Mouse (Mus musculus) urinary bladder, postnatal 10 days (tissue): ENCODE results near the gene Gpr83.
"Not testable (repeated sequence)": the region's sequence is repeated elsewhere in the genome, so short reads cannot be mapped to it uniquely, and the experiment has no call there.

ENCODE experiments used
- DNase-seq: peaks from one replicate; pipeline ENCODE4 v3.0.0; 2022; ENCODE audit warnings: low spot score

Gene Gpr83

DNA sequence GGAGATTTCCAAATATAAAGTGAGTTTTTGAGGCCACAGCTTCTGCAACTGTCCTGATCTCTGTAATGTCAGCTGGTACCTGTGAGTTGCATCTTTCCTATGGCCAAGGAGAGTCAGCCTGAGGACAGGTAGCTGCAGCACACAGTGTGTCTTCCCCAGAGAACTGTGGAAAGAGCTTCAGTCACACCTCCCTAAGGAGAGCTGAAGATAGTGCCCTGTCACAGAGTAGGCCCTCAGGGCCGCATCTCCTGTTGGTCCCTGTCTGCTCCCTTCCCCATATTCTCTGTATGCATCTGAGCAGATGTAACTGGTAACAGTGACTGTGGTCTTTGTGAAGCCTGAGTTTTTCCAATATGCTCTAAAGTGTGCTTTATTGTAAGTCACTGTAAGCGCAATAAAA lies 10.4 kb downstream of the Gpr83 start:
- DNase-seq = no peak

DNA sequence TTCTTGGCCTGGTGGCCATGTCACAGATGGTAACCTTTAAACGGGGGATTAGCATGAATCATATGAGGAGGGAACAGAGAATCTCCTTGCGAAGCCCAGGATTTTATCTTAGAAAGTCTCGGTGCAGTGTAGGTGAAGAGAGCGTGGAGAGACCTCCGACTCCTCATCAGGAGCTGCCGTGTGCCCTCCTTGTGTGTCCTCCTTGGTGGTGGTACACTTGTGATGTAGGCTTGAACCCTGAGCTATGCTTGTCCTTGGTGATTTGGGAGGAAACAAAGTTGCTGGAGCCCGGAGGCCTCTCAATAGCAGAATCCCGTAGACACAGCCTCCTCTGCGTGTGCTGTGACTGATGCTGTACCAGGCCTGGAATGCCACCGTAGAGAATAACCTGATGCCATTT lies 10.8 kb downstream of the Gpr83 start:
- DNase-seq = no peak

DNA sequence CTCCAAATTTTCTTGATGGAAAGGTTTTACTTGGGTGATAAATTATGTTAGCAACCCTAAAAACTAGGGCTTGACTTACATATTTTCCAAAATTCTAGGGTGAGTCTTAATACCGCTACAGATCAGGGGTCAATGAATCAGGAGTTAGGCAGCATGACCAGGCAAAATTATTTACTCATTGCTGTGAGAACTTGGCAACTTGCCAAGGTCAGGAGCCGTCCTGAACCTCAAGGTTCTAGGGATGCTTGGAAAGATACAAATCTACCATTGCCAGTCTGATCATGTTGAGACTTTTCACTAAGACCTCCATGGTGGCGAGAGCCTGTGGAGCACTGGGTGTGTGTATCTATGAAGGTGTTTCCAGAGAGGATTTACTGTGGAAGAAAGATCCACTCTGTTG lies 11.5 kb downstream of the Gpr83 start:
- DNase-seq = no peak

DNA sequence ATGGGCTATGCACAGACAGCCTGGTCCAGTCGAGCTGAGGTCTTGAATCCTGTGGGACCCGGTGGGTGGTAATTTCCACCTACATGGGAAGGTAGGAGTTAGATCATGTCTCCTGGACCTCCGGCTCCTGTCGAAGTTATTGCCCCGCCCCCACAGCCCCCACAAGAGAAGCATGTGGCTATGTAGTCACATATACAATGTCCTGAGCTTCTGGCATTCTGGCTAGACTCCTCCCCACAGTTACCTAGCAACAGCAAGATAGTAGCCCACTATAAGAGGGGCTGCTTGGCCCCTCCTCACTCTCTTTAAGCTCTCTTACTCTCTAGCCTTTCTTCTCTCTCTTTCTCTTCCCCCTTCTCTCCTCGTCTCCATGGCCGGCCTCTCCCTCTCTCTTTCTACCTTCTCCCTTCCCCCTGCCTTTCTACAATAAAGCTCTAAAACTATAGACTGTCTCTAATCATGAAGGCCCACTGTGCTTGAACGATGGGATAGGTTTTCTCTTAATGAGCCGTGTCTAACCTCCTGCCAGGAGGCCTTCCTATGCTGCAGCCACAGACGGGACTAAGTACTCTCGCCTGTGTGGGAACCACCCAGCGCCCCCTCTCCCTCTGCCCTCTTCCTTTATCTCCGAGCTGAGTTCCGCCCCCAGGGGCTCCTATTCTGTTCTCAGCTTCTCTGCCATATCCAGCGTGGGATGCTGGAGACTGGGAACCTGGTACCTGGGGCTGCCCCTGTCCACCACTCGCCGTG lies 12.3 kb downstream of the Gpr83 start:
- DNase-seq = no peak

DNA sequence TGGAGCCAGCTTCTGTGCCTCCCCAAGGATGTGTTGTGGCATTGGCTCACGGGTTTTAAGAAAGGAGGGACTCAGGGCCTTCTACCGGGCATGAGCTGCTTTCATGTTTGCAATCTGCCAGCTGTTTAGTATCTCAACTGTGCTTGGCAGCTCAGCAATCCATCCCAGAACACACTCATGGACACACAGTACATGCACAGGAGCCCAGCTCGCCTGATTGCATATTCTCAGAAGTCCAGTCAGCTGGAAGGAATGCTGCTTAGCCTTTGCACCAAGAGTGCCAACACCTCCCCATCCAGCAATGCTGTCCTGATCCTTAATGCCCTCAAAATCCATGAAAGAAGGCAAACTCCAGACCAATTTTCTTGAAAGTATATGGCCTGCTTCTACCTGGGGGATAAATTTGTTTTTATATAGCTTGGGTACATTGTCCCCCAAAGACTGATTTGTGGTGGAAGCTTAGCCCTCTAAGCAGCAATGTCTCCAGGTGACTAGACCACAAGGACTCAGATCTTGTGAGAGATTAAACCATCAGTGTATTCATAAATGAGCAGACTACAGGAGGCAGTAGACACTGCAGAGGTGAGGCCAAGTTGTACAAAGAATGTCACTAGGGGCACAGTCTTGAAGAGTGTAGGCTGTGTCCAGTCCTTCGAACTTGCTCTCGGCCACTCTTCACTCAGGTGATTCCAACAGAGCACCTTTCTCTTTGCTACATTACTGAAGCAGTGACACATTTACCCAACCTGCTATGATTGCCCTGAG lies 15.9 kb downstream of the Gpr83 start:
- no peak for DNase-seq

DNA sequence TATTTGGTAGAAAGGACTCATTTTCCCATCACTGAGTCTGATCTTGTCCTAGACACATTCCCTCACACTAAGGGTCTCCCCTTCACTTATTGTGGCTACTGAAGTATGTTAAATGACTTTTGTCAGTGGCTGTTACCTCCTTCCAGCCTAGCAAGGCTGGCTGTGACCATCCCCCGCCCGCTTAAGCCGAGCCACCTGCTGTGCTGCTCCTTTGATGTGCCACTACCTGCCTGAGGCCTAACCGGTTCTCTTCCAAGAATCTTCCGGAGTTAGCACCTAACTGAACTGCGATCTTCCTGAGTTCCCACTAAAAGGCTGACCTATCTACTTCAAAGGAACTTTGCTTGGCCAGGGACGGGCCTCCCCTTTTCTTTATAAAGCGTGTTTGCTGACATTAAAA lies 16.6 kb downstream of the Gpr83 start:
- not testable (repeated sequence) for DNase-seq

DNA sequence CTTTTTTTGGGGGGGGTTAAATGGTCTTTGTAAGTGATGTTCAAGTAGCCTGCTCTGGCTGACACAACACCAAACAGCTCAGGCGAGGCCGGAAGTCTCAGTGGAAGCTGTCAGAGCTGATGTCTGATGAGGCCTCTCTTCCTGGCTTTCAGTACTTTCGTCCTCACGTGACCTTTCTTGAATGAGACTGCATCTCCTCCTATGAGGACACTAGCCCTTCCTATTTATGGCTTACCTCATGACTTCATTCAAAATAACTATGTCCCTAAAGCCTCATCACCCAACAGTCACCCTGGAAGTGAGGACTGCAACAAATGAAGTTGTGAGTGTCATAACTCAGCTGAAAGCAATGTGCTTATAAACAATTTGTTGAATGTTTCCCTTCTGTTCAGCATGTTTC lies 24.6 kb downstream of the Gpr83 start:
- no peak for DNase-seq

DNA sequence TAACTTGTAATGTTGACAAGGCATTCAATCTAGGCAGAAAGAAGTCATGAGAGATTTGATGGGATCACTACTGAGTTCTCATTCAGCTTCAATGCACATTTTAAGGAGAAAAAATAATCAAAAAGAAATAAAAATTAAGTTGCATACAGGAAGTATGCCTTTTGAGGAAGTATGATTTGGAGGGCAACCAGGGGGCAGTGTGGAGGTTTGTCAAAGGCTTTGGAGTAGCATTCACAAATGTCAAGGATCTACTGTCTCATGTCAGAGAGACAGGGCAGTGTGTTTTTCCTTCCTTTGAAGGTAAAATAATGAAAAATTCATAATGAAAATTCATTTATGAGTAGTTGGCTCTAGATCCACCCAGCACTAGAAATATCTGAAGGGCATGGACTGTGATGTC lies 25.1 kb downstream of the Gpr83 start:
- DNase-seq = no peak

DNA sequence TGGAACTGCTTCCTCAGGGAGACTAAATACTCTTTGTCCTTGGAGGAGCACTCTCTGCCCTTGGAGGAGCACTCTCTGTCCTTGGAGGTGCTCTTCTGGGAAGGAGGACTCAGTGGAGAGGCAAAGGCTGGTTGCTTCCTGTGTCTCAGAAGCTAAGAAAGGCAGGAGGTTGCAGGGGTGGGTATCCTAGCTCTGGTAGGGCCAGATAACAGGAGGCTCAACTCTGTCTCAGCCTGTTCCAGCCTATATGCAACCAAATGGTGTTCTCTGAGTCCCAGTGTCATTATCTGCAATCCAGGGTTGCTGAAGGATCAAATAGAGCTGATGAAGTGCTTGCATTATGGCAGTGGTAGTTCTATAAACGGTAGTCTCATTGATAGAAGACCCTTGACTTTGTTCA lies 25.9 kb downstream of the Gpr83 start:
- no peak for DNase-seq

DNA sequence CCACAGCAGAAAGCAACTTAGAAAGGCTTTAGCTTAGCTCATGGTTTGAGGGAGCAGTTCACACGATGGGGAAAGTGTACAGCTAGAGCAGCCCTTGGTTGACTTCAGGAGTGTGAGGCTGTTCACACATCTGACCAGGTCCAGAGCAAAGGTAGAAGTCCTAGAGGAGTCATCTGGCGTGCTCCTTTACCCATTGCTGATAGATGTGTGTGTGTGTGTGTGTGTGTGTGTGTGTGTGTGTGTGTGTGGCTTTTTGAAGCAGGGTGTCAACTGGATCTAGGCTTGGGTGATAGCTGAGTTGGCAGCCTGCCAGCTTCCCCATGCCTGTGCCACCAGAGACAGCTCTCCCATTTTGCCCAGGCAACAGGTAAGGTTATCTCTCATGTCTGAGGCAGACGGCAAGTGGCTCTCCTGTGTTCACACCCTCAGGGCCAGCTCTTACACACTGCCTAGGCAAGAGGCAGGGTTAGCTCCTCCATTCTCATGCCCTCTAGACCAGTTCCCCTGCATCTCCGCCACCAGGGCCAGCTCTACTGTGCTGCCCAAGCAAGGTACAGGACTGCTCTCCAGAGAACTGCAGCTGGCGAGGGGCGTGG lies 27.9 kb downstream of the Gpr83 start:
- no peak for DNase-seq

DNA sequence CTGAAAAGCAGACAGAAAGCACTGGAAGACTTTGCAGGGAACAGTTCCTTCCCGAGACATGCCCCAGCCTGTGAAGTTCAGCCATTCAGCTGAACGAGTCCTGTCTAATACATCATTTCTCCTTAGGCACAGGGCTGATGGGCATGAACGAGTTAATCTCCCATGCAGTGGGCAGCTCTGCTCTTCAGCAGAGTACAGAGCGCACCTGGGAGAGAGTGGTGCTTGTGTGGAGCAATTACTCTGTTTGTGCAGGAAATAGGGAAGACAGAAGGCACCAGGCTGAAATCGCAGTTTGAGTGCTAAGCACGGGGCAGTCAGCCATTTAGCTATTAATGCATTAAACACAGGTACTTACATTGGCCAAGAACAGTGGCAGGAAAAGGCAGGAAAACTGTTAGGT lies 28.7 kb downstream of the Gpr83 start:
- DNase-seq = no peak

DNA sequence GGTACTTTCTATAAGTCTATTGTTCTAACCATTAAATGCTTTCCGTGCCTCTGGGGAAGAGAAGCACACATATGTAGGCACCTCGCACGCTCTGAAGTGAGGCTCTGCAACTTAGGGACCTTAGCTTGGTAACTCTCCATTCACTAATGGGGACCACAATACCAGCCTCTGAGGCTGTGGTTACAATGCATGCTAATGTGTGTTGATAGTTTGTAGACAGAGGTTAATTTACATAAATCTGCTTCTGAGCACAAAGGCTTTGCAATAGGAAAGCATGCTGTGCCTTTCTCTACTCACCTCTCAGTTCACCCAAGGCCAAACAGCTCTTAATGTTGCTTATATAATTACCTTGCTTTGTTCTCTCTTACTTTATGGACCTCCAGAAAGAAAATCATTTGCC lies 30.7 kb downstream of the Gpr83 start:
- DNase-seq = no peak

DNA sequence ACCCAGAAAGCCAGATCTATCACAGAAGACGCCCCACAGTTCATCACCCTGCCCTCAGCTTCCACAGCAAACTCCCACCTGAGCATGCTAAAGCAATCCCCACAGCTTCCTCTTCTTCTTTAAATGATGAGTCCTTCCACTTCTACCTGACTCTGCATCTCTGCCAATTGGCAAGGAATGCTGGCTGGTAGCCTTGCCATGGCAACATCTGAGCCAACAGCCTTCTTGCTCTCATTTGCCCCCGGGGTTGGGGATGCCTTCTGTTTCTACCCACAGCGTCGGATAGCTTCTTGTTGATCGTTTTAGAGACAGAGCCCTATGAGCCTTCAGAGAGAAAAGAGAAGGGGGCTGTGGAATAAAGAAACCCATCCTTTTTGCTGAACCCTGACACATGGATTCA lies 31.9 kb downstream of the Gpr83 start:
- no peak for DNase-seq

DNA sequence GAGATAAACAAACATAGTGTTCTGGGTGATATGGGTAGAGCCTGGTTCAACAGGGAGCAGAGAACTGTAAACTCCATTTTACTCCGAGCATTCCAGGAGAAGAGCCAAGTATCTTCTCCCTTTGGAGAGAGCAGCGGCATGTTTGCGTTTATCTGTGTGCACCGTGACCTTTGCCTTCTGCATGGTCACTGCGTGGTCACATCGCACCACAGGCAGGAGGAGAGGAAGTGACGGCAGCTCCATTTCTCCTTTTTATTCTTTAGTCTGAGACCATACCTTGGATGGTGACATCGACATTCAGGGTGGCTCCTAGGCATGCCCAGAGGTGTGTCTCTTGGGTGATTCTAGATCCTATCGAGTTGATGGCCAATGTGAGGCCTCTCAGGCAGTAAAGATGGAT lies 33.4 kb downstream of the Gpr83 start:
- DNase-seq = no peak

DNA sequence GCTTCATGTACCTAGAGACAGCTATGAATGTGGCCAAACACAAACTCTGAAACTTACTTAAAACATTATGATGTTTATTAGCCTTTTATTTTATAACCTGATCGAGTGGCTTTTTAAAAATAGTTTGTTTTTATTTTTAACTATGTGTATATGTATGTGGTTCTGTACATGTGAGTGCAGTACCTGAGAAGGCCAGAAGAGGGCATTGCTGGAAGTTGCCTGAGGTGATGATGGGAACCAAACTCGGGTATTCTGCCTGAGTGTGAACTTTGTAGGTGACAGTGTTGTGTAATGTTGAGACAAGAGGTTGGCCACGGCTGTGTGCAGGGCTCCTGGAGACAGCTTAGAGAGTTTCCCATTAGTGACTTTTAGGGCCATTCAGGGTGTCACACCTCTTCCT lies 34.6 kb downstream of the Gpr83 start:
- DNase-seq = no peak

DNA sequence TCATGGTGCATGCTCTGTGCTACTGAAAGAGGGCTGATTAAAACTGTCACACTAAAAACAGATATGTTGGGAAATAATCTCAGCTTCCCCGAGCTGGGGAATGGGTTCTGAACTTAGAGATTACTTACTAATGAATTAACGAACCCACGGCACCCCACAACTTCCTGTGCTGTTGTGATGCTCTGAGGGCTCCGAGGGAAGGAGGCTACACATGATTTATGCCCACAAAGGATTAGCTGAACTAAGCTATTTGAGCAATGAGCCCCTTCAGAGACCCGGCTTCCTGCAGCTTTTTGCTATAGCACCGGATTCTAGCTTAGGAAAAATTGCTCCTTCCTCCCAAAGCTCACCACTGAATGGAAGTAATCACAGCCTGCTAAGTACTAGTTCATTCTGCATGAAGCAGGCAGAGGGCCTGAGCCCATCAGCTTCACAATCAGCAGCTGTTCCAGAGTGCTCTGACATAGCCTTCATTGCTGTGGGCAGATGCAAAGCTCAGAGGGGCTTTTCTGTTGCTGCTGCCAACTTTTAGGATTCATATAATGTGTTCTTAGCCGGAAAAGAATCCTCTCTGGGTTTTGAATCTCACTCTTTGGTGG lies 35.3 kb downstream of the Gpr83 start:
- DNase-seq = no peak

DNA sequence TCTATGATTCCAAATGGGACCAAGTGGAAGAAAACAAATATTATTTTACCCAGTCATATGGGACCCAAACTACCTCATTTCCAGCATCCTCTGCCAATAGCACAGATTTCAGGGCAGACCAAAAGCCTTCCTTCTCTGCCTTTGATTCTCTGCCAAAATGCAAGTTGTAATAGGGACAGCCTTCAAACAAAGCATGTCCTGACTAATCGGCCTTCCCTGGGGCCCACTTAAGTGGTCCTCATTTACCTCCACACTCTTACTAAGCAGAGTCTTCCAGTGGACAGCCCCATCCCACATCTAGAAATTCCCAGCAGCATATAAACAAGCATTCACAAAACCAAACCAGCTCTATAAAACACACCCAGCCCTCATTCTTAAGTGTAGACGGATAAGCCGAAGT lies 37.1 kb downstream of the Gpr83 start:
- no peak for DNase-seq

DNA sequence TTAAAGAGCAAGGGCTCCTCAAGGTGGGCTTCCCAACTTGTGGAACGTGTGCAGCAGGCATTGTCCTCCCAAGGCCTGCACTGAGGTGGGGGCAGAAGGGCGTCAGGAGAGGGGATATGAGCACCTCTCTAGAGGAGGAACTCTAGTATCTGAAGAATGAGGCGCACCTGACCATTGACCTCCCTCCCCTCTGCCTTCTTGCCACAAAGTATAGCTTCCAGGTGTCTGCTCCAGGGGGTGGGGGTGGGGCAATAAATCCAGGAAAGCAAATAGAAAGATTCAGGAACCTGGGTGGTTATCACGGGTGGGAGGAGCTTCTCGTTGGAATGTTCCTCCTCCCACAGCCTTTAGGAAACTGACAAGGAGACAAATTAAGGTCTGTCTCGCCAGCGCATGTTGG lies 41.7 kb downstream of the Gpr83 start:
- DNase-seq = no peak

DNA sequence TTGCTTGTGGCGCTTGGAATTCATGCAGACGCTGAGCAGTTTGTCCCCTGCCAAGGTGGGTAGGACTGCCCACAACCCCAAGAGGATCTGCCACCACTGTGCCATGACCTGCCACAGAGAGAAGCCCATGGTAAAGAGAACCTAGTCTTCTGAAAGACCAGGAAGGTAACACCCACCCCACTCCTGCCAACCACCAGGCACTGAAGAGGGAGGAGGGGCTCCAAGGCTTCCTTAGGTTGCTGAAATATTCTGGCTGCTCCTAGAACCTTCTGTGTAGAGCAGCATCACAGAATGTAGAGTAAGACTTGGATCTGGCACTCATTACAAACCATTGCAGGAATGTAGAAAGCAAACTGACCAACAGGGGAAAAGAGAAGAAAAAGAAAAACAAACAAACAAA lies 42.4 kb downstream of the Gpr83 start:
- no peak for DNase-seq

DNA sequence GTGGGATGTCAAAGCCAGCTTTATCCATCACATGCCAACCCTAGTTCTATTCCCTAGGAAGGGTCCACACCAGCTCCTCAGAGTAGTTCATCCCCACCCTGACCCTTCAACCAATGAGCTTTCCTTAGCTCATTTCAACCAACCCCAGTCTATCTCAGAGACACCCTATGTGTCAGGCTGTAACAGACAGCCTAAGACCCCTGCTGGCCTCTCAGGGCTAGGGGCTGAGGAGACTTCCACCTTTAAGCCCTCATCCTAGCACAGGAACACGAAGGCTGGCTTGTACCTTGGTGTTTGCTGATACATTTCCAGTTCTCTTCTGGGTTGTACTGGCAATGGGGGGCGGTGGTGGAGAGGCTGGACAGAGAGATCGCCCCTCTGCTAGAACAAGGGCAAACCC lies 43.0 kb downstream of the Gpr83 start:
- no peak for DNase-seq

DNA sequence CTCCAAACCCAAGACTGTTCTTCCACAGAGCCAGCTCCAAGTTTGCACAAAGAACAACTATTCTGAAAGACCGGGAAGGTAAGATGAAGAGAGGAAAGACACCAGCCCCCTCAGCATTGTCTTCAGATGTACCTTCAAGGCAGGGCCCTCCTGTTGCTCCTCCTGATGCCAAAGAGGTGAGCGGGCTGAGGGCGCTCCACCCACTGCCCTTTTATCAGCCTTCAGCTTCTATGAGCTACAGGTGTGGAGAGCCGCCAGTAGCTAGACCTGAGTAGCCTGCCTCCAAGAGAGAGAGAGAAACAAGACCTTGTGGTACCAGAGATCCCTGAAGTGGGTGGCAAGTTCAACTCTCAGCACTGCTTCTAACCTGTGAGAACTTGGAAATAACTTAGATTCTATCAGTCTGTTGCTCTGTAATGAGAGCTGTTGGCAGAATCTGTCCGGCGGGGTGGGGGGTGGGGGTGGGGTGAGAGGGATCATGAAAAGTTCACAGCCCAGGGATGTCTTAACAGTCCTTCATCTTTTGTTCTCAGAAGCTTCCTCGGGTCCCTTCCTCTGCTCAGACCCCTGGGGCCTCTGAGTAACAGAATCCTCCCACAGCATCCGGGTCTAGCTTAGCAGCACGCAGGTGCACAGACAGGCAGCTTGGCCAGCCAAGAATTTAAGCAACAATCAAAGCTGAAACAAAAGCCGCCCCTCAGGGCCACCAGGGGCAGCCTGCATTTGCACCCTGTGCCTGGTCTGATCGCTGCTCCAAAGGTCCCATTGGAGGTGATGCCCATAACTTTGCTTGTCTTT lies 43.8 kb downstream of the Gpr83 start, which contains the start of gene Izumo1r:
Izumo1r (minus strand) TSS at position 369 of the 798 bp plus-strand sequence.
- no peak for DNase-seq
